ENCODE assay signal across 16 mouse cellular contexts in genomic region chr10:59091556-59091955, GRCm38 (mm10).
DNase-seq lines count a peak whose midpoint lies in the region; ATAC-seq lines count a peak whose summit lies in the region.
"Had no signal": no experiment of that assay in that cellular context is flagged by ENCODE, and none has a peak within 500 bp of the region (broad histone marks: within the 10 kb centered on the region; RNA-seq: fewer than 3 reads in every experiment).

No protein-coding gene starts in this region.

- H3K9me3 ChIP-seq in hindbrain, embryonic 10.5 days = no peaks in the 10 kb centered on the region
- H3K9me3 ChIP-seq in hindbrain, embryonic 11.5 days (ENCODE audit: control insufficient read depth, low read length) = no peaks in the 10 kb centered on the region
- no peaks in the 10 kb centered on the region for H3K9me3 ChIP-seq in midbrain, embryonic 13.5 days
- H3K9me3 ChIP-seq in midbrain, embryonic 14.5 days (ENCODE audit: control insufficient read depth, low read length) = no peaks in the 10 kb centered on the region
- H3K9me3 ChIP-seq in forebrain, embryonic 16.5 days (ENCODE audit: control insufficient read depth, low read length) = no peaks in the 10 kb centered on the region
- no peaks in the 10 kb centered on the region for H3K9me3 ChIP-seq in neural tube, embryonic 15.5 days (replicated peaks)
- H3K9me3 ChIP-seq: heart, embryonic 13.5 days had no signal

- DNase-seq in hindbrain, embryonic 10.5 days (ENCODE audit: low spot score) = no peak
- DNase-seq in hindbrain, embryonic 11.5 days (ENCODE audit: low spot score) = no peak
- DNase-seq in midbrain, embryonic 14.5 days = no peak
- DNase-seq in heart, adult 9 months (ENCODE audit: low spot score in 2 of 2) = no peak
- DNase-seq: adrenal gland, postnatal 14 days; cerebellum, adult 8-10 months; heart, postnatal 14 days; kidney, adult 11 months; right cerebral cortex, postnatal 14 days; thymus, postnatal 14 days had no signal

- 89% methylated on average over 8 of the region's 8 CpGs for WGBS in hindbrain, embryonic 10.5 days
- 86% methylated on average over 8 of the region's 8 CpGs for WGBS in hindbrain, embryonic 11.5 days
- WGBS in midbrain, embryonic 13.5 days = 90% methylated on average over 8 of the region's 8 CpGs
- WGBS in midbrain, embryonic 14.5 days = 93% methylated on average over 8 of the region's 8 CpGs
- WGBS in forebrain, embryonic 16.5 days = 80% methylated on average over 8 of the region's 8 CpGs
- WGBS in neural tube, embryonic 15.5 days = 88% methylated on average over 8 of the region's 8 CpGs

- no peaks in the 10 kb centered on the region for H3K36me3 ChIP-seq in hindbrain, embryonic 10.5 days
- no peaks in the 10 kb centered on the region for H3K36me3 ChIP-seq in hindbrain, embryonic 11.5 days (ENCODE audit: control insufficient read depth, insufficient read depth, low read length)
- no peaks in the 10 kb centered on the region for H3K36me3 ChIP-seq in midbrain, embryonic 13.5 days
- H3K36me3 ChIP-seq in midbrain, embryonic 14.5 days (ENCODE audit: control insufficient read depth, insufficient read depth, low read length) = no peaks in the 10 kb centered on the region
- H3K36me3 ChIP-seq in forebrain, embryonic 16.5 days (ENCODE audit: control insufficient read depth, insufficient read depth) = 0 out of 2 replicates have a peak, but pooled peaks cover 4% of the 10 kb centered on the region
- H3K36me3 ChIP-seq in neural tube, embryonic 15.5 days = 0 out of 2 replicates have a peak, but pooled peaks cover 3% of the 10 kb centered on the region
- H3K36me3 ChIP-seq: heart, embryonic 13.5 days had no signal

- no peak overlapping the region for H3K4me3 ChIP-seq in hindbrain, embryonic 10.5 days
- no peak overlapping the region for H3K4me3 ChIP-seq in hindbrain, embryonic 11.5 days (ENCODE audit: low read depth, low read length)
- H3K4me3 ChIP-seq in midbrain, embryonic 13.5 days (replicated peaks) = no peak overlapping the region
- no peak overlapping the region for H3K4me3 ChIP-seq in midbrain, embryonic 14.5 days (replicated peaks; ENCODE audit: low read depth, low read length)
- H3K4me3 ChIP-seq in forebrain, embryonic 16.5 days (replicated peaks; ENCODE audit: low read length) = no peak overlapping the region
- H3K4me3 ChIP-seq in neural tube, embryonic 15.5 days (replicated peaks) = no peak overlapping the region
- H3K4me3 ChIP-seq: heart, embryonic 13.5 days had no signal

- peak overlapping the region; percentile 76 for H3K27ac ChIP-seq in hindbrain, embryonic 10.5 days
- H3K27ac ChIP-seq in hindbrain, embryonic 11.5 days (ENCODE audit: low read depth, low read length) = no peak overlapping the region
- H3K27ac ChIP-seq in midbrain, embryonic 13.5 days = peak overlapping the region; percentile 81; the same call in 1 of the 2 replicates
- H3K27ac ChIP-seq in midbrain, embryonic 14.5 days (replicated peaks; ENCODE audit: low read depth, low read length) = no peak overlapping the region
- peak overlapping the region; percentile 92 for H3K27ac ChIP-seq in forebrain, embryonic 16.5 days (ENCODE audit: low read length)
- H3K27ac ChIP-seq in neural tube, embryonic 15.5 days (replicated peaks) = peak overlapping the region; percentile 72
- H3K27ac ChIP-seq: heart, embryonic 13.5 days; stomach, postnatal 0 days had no signal

- peaks cover 5% of the 10 kb centered on the region for H3K27me3 ChIP-seq in hindbrain, embryonic 10.5 days (ENCODE audit: insufficient read depth, poor library complexity, severe bottlenecking)
- no peaks in the 10 kb centered on the region for H3K27me3 ChIP-seq in hindbrain, embryonic 11.5 days (ENCODE audit: control insufficient read depth, insufficient read depth, low read length)
- H3K27me3 ChIP-seq in midbrain, embryonic 13.5 days = peaks cover 10% of the 10 kb centered on the region; the same call in 1 of the 2 replicates
- H3K27me3 ChIP-seq in midbrain, embryonic 14.5 days (ENCODE audit: control insufficient read depth, insufficient read depth, low read length) = no peaks in the 10 kb centered on the region
- no peaks in the 10 kb centered on the region for H3K27me3 ChIP-seq in forebrain, embryonic 16.5 days (replicated peaks; ENCODE audit: control insufficient read depth, insufficient read depth, low read length)
- no peaks in the 10 kb centered on the region for H3K27me3 ChIP-seq in neural tube, embryonic 15.5 days (replicated peaks)

- no peak overlapping the region for H3K4me2 ChIP-seq in hindbrain, embryonic 11.5 days (replicated peaks; ENCODE audit: low read depth, low read length)
- H3K4me2 ChIP-seq in midbrain, embryonic 13.5 days (replicated peaks) = no peak overlapping the region
- H3K4me2 ChIP-seq in midbrain, embryonic 14.5 days (ENCODE audit: low read length) = no peak overlapping the region
- no peak overlapping the region for H3K4me2 ChIP-seq in forebrain, embryonic 16.5 days (ENCODE audit: low read length)
- H3K4me2 ChIP-seq in neural tube, embryonic 15.5 days = no peak overlapping the region
- H3K4me2 ChIP-seq: heart, embryonic 13.5 days had no signal

- ATAC-seq in hindbrain, embryonic 11.5 days (ENCODE audit: low FRiP score) = no peak
- ATAC-seq in midbrain, embryonic 13.5 days = no peak
- ATAC-seq in midbrain, embryonic 14.5 days (ENCODE audit: low FRiP score, low TSS enrichment) = no peak
- ATAC-seq in forebrain, embryonic 16.5 days = no peak
- ATAC-seq in neural tube, embryonic 15.5 days (ENCODE audit: low FRiP score) = no peak
- ATAC-seq: CD4-positive, CD25-positive, alpha-beta regulatory T cell, adult 4 months had no signal

- no peak overlapping the region for H3K9ac ChIP-seq in hindbrain, embryonic 11.5 days (ENCODE audit: low read depth, low read length)
- H3K9ac ChIP-seq in midbrain, embryonic 13.5 days (replicated peaks) = no peak overlapping the region
- no peak overlapping the region for H3K9ac ChIP-seq in midbrain, embryonic 14.5 days (replicated peaks; ENCODE audit: low read length)
- no peak overlapping the region for H3K9ac ChIP-seq in forebrain, embryonic 16.5 days (replicated peaks; ENCODE audit: low read depth, low read length)
- H3K9ac ChIP-seq in neural tube, embryonic 15.5 days (replicated peaks) = no peak overlapping the region
- H3K9ac ChIP-seq: heart, embryonic 13.5 days had no signal

- peaks cover 38% of the 10 kb centered on the region for H3K4me1 ChIP-seq in hindbrain, embryonic 10.5 days (replicated peaks)
- peaks cover 9% of the 10 kb centered on the region for H3K4me1 ChIP-seq in hindbrain, embryonic 11.5 days (replicated peaks; ENCODE audit: control insufficient read depth, insufficient read depth, low read length)
- peaks cover 53% of the 10 kb centered on the region for H3K4me1 ChIP-seq in midbrain, embryonic 13.5 days (replicated peaks)
- peaks cover 46% of the 10 kb centered on the region for H3K4me1 ChIP-seq in midbrain, embryonic 14.5 days (ENCODE audit: control insufficient read depth, insufficient read depth, low read length)
- H3K4me1 ChIP-seq in forebrain, embryonic 16.5 days (replicated peaks; ENCODE audit: control insufficient read depth, insufficient read depth, low read length) = peaks cover 50% of the 10 kb centered on the region
- H3K4me1 ChIP-seq in neural tube, embryonic 15.5 days = peaks cover 29% of the 10 kb centered on the region

Comparison
In these comparisons a context has a peak if more than half of its experiments do, and no peak if none do; other contexts are left out.
1. H3K27ac ChIP-seq: peak in hindbrain, embryonic 10.5 days (single experiment), midbrain, embryonic 13.5 days (single experiment), forebrain, embryonic 16.5 days (single experiment) and neural tube, embryonic 15.5 days (single experiment); none in hindbrain, embryonic 11.5 days (single experiment) and midbrain, embryonic 14.5 days (single experiment).